Mouse (Mus musculus): ENCODE results near the gene Sdccag8.

Gene Sdccag8

DNA sequence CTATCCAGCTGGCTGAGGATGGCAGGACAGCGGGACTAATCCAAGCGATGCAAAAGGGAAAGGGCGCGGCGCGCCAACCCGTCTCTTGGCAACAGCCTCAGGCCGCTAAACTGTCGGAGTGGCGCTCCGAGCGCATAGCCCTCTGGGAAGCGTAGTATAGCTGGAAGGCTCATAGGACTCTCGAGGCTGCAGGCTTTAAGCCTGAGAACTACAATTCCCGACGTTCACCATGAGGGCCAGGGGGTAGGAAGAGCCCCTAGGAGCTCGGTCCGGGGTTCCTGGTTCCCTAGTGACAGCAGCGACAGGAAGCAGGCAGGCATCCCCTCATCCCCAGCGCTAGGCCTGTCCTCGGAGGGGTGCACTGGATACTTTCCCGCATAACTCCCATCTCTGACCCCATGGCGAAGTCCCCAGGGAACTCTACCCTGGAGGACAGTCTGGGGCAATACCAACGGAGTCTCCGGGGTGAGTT is at the start of gene Sdccag8:
Gene Sdccag8, plus strand, starts transcription at position 70 of the 472 bp plus-strand sequence.
- peak; percentile 88 for DNase-seq (ENCODE audit: extremely low spot score)

GRCm38 (mm10) chr1:176774533-176774932 is 39.9 kb upstream of the Sdccag8 start:
- no peak for DNase-seq (ENCODE audit: extremely low spot score)

DNA sequence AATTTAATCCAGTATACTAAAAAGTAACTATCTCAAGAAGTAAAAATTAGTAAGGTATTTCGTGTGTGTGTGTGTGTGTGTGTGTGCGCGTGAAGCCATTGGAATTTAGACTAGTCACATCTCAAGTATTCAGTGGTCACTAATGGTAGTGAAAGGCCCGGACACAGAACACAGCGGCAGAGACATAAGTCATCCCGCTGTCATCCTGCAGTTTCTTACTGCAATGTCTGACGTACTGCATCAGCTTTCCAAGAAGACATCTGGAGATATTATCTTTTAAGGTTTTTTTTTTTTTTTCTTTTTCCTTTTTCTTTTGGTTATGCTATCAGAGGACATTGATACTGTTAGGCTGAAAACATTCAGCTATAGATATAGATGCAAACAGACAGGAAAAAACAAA is 25.1 kb upstream of the Sdccag8 start:
- DNase-seq (ENCODE audit: extremely low spot score): no peak

DNA sequence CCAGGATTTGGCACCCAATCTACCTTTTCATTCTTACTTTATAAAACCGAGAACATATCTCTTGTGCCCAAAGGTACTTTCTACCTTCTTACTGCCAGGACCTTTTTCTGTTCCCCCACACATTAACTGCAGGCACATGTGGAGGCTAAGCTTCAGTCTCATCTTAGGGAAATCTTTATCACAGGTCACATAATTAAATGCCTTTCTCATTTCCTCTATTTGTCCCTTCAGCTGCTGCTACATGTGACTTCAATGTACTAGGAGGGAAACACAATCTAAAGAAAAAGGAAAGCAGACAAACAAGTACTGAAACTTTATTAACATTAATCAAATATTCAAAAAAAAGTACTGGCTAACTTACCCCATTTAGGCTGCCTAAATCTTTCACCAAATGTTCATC is 22.3 kb upstream of the Sdccag8 start:
- no peak for DNase-seq (ENCODE audit: extremely low spot score)

GRCm38 (mm10) chr1:176798673-176799072 is 15.8 kb upstream of the Sdccag8 start:
- DNase-seq (ENCODE audit: extremely low spot score): no peak

- DNase-seq (ENCODE audit: extremely low spot score): no peak
Measured at GRCm38 (mm10) chr1:176800728-176801365, 13.6 kb upstream of the Sdccag8 start.

DNA sequence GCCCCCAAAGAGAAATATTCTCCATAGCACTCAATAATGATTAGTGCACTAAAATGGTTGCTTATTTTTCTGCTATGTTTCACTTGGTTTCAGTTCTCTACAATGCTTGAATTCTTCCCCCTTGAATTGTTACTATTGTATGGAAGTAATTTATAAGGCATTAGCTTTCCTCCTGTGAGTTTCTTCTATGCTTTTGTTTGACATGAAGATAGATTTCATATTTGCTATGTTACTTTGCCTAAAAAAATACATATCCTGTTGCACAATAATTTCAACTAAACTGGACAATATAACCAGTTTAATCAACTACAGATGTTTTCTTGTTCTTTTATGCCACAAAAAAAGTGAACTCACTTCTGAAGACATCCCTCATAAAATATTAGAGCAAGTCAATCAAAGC is 4.3 kb upstream of the Sdccag8 start:
- no peak for DNase-seq (ENCODE audit: extremely low spot score)

GRCm38 (mm10) chr1:176811892-176812291 is 2.6 kb upstream of the Sdccag8 start:
- no peak for DNase-seq (ENCODE audit: extremely low spot score)

GRCm38 (mm10) chr1:176812491-176813291 is 1.8 kb upstream of the Sdccag8 start:
- DNase-seq (ENCODE audit: extremely low spot score): no peak

DNA sequence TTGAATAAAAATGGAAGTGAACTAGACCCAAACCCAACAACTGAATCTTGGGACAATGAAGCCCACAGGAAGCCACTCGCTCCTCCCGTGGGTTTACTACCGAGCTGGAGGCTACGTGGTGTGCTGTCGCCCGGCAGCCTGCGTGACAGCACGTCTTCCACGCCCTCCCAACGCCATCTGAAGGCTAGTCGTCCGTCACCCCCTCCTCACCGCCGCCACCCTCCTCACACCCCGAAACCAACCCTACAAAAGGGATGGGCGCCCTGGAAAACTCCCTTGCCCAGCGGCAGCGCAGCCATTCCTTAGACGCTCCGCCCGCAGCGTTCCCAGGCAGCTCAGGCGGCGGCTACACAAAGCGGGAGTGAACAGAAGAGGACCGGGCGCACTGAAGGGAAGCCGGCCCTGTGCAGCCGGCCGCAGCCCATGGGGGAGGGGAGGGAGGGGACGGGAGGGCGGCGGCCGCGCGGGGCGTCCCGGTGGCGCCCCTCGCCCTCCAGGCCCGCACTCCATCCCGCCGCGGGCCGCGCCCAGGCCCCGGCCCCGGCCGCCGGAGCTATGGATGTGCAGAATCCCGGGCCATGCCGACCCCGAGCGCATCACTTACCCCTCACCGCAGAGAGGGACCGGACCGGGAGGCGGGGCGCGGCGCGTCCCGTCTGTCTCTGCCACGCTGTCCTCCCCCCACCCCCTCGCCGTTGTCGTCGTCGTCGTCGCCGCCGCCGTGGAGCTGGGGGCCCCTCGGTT is 996 bp upstream of the Sdccag8 start:
- peak; percentile 78 for DNase-seq (ENCODE audit: extremely low spot score)

GRCm38 (mm10) chr1:176814036-176814420 is 432 bp upstream of the Sdccag8 start, which contains the start of gene Cep170:
Gene Cep170, minus strand, starts transcription at chr1:176814067.
- peak; percentile 98 for DNase-seq (ENCODE audit: extremely low spot score)

DNA sequence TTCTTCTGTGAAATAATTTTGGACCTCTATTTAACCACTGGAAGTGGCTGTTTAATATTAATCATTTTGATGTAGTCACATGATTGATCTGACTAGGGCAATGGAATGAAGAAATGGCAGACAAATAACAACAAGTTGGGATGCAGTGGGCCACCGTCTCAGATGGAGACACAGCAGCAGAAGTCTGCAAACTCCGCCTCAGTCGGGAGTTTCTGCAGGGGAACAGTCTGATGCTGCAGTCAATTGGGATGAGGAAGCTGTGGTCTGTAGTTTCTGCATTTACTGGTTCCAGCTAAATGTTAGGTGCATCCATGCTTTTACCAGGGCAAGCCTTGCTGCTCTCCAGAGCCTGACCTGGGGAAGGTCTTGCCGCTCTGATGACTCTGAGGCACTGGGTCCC is 2.3 kb downstream of the Sdccag8 start:
- DNase-seq (ENCODE audit: extremely low spot score): no peak

DNA sequence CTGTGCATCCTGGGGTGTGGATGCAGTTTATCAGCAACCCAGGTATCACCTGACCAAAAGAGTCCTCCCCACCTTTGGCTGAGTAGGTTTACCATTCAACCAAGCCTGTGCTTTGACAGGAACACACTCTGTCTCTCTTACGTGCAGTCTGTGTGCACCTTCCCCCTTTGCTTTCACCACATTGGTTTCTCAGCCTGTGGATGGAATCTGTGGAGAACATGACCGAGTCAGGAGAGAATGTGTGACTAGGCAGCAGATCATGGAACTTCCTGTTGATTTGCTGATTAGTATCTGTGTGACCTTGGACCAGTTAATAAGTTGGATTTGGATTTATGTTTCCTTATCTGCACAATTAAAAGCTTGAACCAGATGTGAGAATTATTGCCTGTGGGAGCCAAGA is 3.7 kb downstream of the Sdccag8 start:
- DNase-seq (ENCODE audit: extremely low spot score): no peak

DNA sequence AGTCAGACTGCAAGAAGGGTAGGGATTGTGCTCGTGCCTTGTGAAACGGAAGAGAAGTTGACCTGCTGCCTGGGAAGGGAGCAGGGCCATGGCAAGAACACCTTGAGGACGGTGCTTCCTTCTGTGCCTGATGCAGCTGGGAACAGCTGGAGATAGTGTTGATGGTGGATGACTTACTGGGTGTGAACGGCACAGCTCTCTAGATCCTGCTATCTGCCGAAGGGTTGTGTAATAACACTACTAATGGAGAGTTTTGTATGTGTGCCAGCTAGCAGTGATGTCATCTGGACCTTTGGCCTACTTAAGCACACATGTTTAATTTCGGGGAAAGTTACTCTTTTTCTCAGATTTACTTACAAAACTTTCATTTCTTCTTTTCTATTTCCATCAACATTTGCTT is 4.3 kb downstream of the Sdccag8 start:
- no peak for DNase-seq (ENCODE audit: extremely low spot score)

GRCm38 (mm10) chr1:176821929-176822328 is 7.5 kb downstream of the Sdccag8 start:
- no peak for DNase-seq (ENCODE audit: extremely low spot score)

- no peak for DNase-seq (ENCODE audit: extremely low spot score)
Measured at GRCm38 (mm10) chr1:176822949-176823348, 8.5 kb downstream of the Sdccag8 start.

GRCm38 (mm10) chr1:176823889-176824288 is 9.4 kb downstream of the Sdccag8 start:
- DNase-seq (ENCODE audit: extremely low spot score): no peak

DNA sequence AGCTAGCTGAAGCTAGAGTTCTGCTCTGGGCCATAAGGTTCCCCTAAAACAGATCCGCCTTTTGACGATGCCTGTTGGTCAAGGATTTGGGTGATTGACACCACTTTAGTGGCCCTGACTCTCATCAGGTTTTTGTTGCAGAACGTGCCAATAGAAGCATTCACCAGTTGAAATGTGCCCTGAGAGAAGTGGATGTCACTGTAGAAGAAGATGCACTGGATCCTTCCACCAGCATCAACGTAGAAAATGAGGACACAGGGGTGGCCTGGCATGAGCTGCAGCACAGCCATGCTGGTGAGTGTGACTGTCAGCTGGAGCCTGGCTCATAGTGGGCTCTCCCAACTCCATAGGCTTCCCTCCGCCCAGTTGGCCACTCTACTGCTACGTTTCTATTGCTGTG is 10.2 kb downstream of the Sdccag8 start:
- no peak for DNase-seq (ENCODE audit: extremely low spot score)

DNA sequence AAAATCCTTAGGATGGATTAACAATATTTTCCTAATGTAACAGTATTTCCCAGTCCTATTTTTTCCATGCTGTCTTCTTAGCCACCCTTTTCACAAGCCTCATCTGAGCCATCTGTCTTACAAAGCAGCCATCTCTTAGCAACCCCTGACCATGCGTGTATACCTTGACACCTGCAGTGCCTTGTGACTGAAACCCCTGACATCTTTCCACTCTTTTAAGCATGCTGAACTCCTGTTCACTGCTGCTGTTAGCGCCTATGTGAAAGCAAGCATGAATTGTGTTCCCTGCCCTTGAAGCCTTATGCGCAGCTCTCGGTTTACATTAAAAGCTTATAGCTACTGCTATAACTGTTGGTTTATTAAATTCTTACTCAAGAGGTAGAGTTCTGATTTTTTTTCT is 10.6 kb downstream of the Sdccag8 start:
- no peak for DNase-seq (ENCODE audit: extremely low spot score)

DNA sequence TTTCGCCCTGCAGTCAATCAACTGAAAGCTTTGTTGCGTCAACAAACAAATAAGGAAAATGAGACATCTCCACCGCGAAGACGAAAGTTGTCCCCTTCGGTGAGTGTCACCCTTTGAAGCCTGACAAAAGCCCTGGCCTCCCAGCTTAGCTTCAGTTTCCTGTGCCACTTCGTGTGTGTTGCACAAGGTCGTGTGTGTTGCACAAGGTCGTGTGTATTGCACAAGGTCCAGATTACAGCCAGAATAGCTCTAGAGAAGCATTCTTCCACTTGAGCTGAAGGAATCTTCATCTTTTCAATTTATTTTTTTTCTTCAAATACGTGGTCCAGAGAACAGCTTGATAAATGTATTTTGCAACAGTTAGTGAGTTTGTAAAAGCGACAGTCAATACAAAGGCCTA is 11.7 kb downstream of the Sdccag8 start:
- DNase-seq (ENCODE audit: extremely low spot score): no peak

DNA sequence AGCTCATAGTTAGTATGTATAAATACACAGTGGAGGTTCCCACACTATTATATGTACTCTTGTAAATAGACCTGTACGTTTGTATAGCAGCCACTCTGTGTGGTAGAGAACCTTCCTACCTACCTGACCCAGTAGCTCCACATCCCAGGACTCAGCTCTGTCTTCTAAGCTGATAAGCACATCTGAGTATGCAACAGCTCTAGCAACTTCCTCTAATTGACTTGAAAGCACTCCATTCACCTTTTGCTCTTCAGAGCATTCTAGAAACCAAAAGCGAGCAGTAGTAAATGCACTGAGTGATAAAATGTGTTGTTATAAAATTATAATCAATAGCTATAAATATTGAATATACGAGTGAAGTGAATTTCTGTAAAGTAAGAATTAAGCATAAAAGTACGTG is 12.5 kb downstream of the Sdccag8 start:
- no peak for DNase-seq (ENCODE audit: extremely low spot score)

- no peak for DNase-seq (ENCODE audit: extremely low spot score)
Measured at GRCm38 (mm10) chr1:176827365-176827764, 12.9 kb downstream of the Sdccag8 start.
